Mouse (Mus musculus): ENCODE measurements at regions not wholly inside any gene's neighbourhood (a gene's known extent, or its start where the extent isn't known, plus 50 kb on each side); places are given as distances from the start of the nearest gene placed in this dataset.

GRCm38 (mm10) chr5:7600418-7600817, 255.9 kb upstream of the Zfp804b start:
- H3K4me2 ChIP-seq (ENCODE audit: insufficient read depth, low read depth, poor library complexity, severe bottlenecking): no peak overlapping the region
- no peak overlapping the region for H3K4me3 ChIP-seq (replicated peaks in 1 of 3; ENCODE audit: low read depth in 2 of 3, low read length in 2 of 3, poor library complexity in 1 of 3)
- H3K27ac ChIP-seq (ENCODE audit: insufficient read depth, low read depth): no peak overlapping the region
- no peak for TF ChIP-seq UBTF (IDR thresholded peaks at IDR 0.05; ENCODE audit: low read depth, low read length)
- TF ChIP-seq MAZ (IDR thresholded peaks at IDR 0.05; ENCODE audit: low read depth, low read length): no peak
- TF ChIP-seq HCFC1 (IDR thresholded peaks at IDR 0.05; ENCODE audit: low read depth, low read length): no peak
- TF ChIP-seq TCF12 (IDR thresholded peaks at IDR 0.05; ENCODE audit: low read depth, low read length): no peak
- TF ChIP-seq RAD21 (IDR thresholded peaks at IDR 0.05; ENCODE audit: low read depth, low read length): no peak
- no peak for TF ChIP-seq USF1 (IDR thresholded peaks at IDR 0.05; ENCODE audit: low read depth, low read length)
- dilution Hi-C loops (cut with MboI; ENCODE audit: extremely low pct_ligation_motif_present, extremely low pct_unique_long_range_greater_than_20kb, low sequenced_read_pairs): no loop called here
- no peaks in the 10 kb centered on the region for H3K4me1 ChIP-seq (ENCODE audit: control insufficient read depth in 1 of 2, insufficient read depth in 2 of 2)
- no peak for DNase-seq (ENCODE audit: extremely low read depth)
- no peaks in the 10 kb centered on the region for H3K79me2 ChIP-seq (replicated peaks; ENCODE audit: control insufficient read depth, extremely low read depth, insufficient read depth, poor library complexity, severe bottlenecking)
- H3K9ac ChIP-seq (ENCODE audit: insufficient read depth, low read depth): no peak overlapping the region
- H3K36me3 ChIP-seq (replicated peaks in 1 of 2; ENCODE audit: control insufficient read depth in 1 of 2, insufficient read depth in 1 of 2, low read length in 1 of 2): no peaks in the 10 kb centered on the region
- no peaks in the 10 kb centered on the region for H3K27me3 ChIP-seq (replicated peaks)
- H3K9me3 ChIP-seq (replicated peaks; ENCODE audit: low read length): no peaks in the 10 kb centered on the region
- in situ Hi-C loops (cut with MboI; ENCODE audit: low pct_ligation_motif_present, low pct_unique_long_range_greater_than_20kb, low sequenced_read_pairs): no loop called here

GRCm38 (mm10) chr5:7607517-7607916, 263.0 kb upstream of the Zfp804b start:
- DNase-seq (ENCODE audit: extremely low read depth): no peak
- Histone ChIP-seq H3K4me2 (ENCODE audit: insufficient read depth, low read depth, poor library complexity, severe bottlenecking) (no peak overlapping the region), H3K9ac (ENCODE audit: insufficient read depth, low read depth) (no peak overlapping the region), H3K27ac (ENCODE audit: insufficient read depth, low read depth) (no peak overlapping the region), H3K4me3 (replicated peaks in 1 of 3; ENCODE audit: low read depth in 2 of 3, low read length in 2 of 3, poor library complexity in 1 of 3) (no peak overlapping the region), H3K4me1 (ENCODE audit: control insufficient read depth in 1 of 2, insufficient read depth in 2 of 2) (no peaks in the 10 kb centered on the region), H3K79me2 (replicated peaks; ENCODE audit: control insufficient read depth, extremely low read depth, insufficient read depth, poor library complexity, severe bottlenecking) (no peaks in the 10 kb centered on the region), H3K36me3 (replicated peaks in 1 of 2; ENCODE audit: control insufficient read depth in 1 of 2, insufficient read depth in 1 of 2, low read length in 1 of 2) (no peaks in the 10 kb centered on the region), H3K9me3 (replicated peaks; ENCODE audit: low read length) (no peaks in the 10 kb centered on the region), H3K27me3 (replicated peaks) (no peaks in the 10 kb centered on the region)
- dilution Hi-C loops (cut with MboI; ENCODE audit: extremely low pct_ligation_motif_present, extremely low pct_unique_long_range_greater_than_20kb, low sequenced_read_pairs): no loop called here
- in situ Hi-C loops (cut with MboI; ENCODE audit: low pct_ligation_motif_present, low pct_unique_long_range_greater_than_20kb, low sequenced_read_pairs): no loop called here
- TF ChIP-seq POLR2AphosphoS2 (IDR thresholded peaks at IDR 0.05; ENCODE audit: low read depth, low read length) (no peak), EP300 (IDR thresholded peaks at IDR 0.05; ENCODE audit: low read length) (no peak), MEF2A (IDR thresholded peaks at IDR 0.05; ENCODE audit: borderline replicate concordance, low read depth, low read length) (no peak), HCFC1 (IDR thresholded peaks at IDR 0.05; ENCODE audit: low read depth, low read length) (no peak), MAFK (IDR thresholded peaks at IDR 0.05; ENCODE audit: insufficient replicate concordance, low read length) (no peak), ZKSCAN1 (IDR thresholded peaks at IDR 0.05; ENCODE audit: borderline replicate concordance, low read depth, low read length) (no peak), MYC (IDR thresholded peaks at IDR 0.05; ENCODE audit: low read depth, low read length) (no peak), SMC3 (IDR thresholded peaks at IDR 0.05; ENCODE audit: low read depth, low read length) (no peak), MAZ (IDR thresholded peaks at IDR 0.05; ENCODE audit: low read depth, low read length) (no peak), ELF1 (IDR thresholded peaks at IDR 0.05; ENCODE audit: low read depth, low read length) (no peak), E2F4 (IDR thresholded peaks at IDR 0.05; ENCODE audit: insufficient replicate concordance, low read depth, low read length) (no peak), USF1 (IDR thresholded peaks at IDR 0.05; ENCODE audit: low read depth, low read length) (no peak), ZMIZ1 (IDR thresholded peaks at IDR 0.05; ENCODE audit: low read depth, low read length) (no peak), CHD2 (IDR thresholded peaks at IDR 0.05; ENCODE audit: low read length) (no peak), MAX (IDR thresholded peaks at IDR 0.05; ENCODE audit: low read length) (no peak), TBP (conservative IDR thresholded peaks at IDR 0.05; ENCODE audit: low read depth, low read length) (no peak), RAD21 (IDR thresholded peaks at IDR 0.05; ENCODE audit: low read depth, low read length) (no peak), ZC3H11A (IDR thresholded peaks at IDR 0.05; ENCODE audit: low read depth, low read length) (no peak)
